Mouse (Mus musculus) ES-Bruce4 (cell line): Measurements from ENCODE around the gene Nedd4. TPM values are rescaled to one million over a fixed set of nuclear protein-coding genes. Genes with fewer than 3 reads are reported as not detected.

Experiments
- H3K27ac ChIP-seq: 2 replicates; pipeline ENCODE4 v1.5.1; 2012; ENCODE audit warnings: low read length, inconsistent platforms; ENCODE audit not compliant: insufficient read depth
- H3K27me3 ChIP-seq: 2 replicates; pipeline ENCODE4 v1.6.1; 2012; ENCODE audit warnings: mild to moderate bottlenecking, low read length, inconsistent platforms; ENCODE audit not compliant: control insufficient read depth, poor library complexity, insufficient read depth, severe bottlenecking
- H3K36me3 ChIP-seq: 2 replicates; pipeline ENCODE4 v1.6.1; 2012; ENCODE audit warnings: inconsistent platforms, mild to moderate bottlenecking, low read length, moderate library complexity; ENCODE audit not compliant: control insufficient read depth, poor library complexity, insufficient read depth, severe bottlenecking
- H3K4me1 ChIP-seq: one replicate; pipeline ENCODE4 v1.8.1; 2011; ENCODE audit warnings: low read length; ENCODE audit not compliant: control insufficient read depth, insufficient read depth
- H3K4me3 ChIP-seq: 2 replicates; pipeline ENCODE4 v1.5.1; 2011; ENCODE audit warnings: low read depth, mild to moderate bottlenecking, low read length
- H3K9ac ChIP-seq: 2 replicates; pipeline ENCODE4 v1.6.1; 2012; ENCODE audit warnings: low read depth, mild to moderate bottlenecking, inconsistent platforms; ENCODE audit not compliant: poor library complexity, severe bottlenecking
- H3K9me3 ChIP-seq: replicated peaks from 2 replicates; pipeline ENCODE4 v1.6.1; 2012; ENCODE audit warnings: mild to moderate bottlenecking, low read length, inconsistent platforms; ENCODE audit not compliant: control insufficient read depth, poor library complexity, insufficient read depth, severe bottlenecking
- CTCF ChIP-seq: IDR thresholded peaks from one replicate; pipeline ENCODE4 v1.8.1; 2011; ENCODE audit warnings: low read depth, low read length
- EP300 ChIP-seq: IDR thresholded peaks from 2 replicates; pipeline ENCODE4 v1.6.1; 2011; ENCODE audit warnings: low read depth, low read length; ENCODE audit not compliant: insufficient read depth
- POLR2A ChIP-seq: IDR thresholded peaks from one replicate; pipeline ENCODE4 v1.8.1; 2011; ENCODE audit warnings: low read length; ENCODE audit not compliant: insufficient read depth
- polyA plus RNA-seq: library from polyadenylated mRNA; stranded (reverse); fragments of >200 nt; gene quantifications from 2 replicates; pipeline ENCODE4 v1.2.4, GENCODE M21; 2011; ENCODE audit warnings: low read depth; ENCODE audit not compliant: missing spikeins, insufficient read depth, insufficient read length

Gene Nedd4
- polyA plus RNA-seq, 1 experiment: 1,184 TPM

DNA sequence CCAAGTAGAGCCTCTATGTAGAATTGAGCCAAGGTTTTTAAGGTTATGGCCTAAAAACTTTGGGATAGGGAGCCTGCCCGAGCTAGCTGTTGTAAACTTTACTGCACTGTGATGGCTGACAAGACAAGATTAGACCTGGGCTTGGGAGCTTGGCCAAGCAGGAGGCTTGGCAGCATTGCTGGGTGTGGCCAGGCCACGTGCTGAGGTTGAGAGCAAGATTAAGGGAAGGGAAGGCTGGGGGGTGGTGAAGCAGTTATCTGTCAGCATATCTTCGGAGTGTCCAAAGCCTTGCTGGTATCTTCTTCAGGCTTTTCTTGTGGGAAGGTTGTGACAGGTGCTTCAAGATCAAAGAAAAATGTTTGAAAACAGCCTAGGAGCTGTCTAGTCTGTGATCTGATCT is 37.6 kb downstream of the Nedd4 start:
- peaks cover 83% of the 10 kb centered on the region for H3K36me3 ChIP-seq
- H3K9ac ChIP-seq: no peak overlapping the region
- no peak overlapping the region for H3K4me3 ChIP-seq
- no peaks in the 10 kb centered on the region for H3K27me3 ChIP-seq
- no peaks in the 10 kb centered on the region for H3K9me3 ChIP-seq
- no peak overlapping the region for H3K27ac ChIP-seq
- H3K4me1 ChIP-seq: no peaks in the 10 kb centered on the region
- TF ChIP-seq CTCF (no peak), POLR2A (no peak), EP300 (no peak)

DNA sequence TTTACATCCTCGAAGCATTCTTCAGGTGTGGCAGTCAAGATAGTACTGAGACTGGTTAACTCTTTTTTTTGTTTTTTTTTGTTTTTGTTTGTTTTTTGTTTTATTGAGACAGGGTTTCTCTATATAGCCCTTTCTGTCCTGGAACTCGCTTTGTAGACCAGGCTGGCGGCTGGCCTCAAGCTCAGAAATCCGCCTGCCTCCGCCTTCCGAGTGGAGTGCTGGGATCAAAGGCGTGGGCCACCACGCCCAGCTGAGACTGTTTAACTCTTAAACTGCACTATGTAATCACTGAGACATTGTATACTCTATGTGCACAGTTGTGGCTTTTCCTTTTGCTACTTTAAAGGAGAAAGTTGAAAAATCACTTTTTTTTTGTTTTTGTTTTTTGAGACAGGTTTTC is 39.3 kb downstream of the Nedd4 start:
- H3K36me3 ChIP-seq: peaks cover 86% of the 10 kb centered on the region
- no peak for TF ChIP-seq POLR2A
- no peak for TF ChIP-seq CTCF
- no peaks in the 10 kb centered on the region for H3K4me1 ChIP-seq
- H3K27me3 ChIP-seq: no peaks in the 10 kb centered on the region
- H3K9me3 ChIP-seq: no peaks in the 10 kb centered on the region
- H3K9ac ChIP-seq: no peak overlapping the region
- H3K4me3 ChIP-seq: no peak overlapping the region
- no peak overlapping the region for H3K27ac ChIP-seq

GRCm38 (mm10) chr9:72702075-72702474 is 39.9 kb downstream of the Nedd4 start:
- no peaks in the 10 kb centered on the region for H3K4me1 ChIP-seq
- H3K9me3 ChIP-seq: no peaks in the 10 kb centered on the region
- no peak overlapping the region for H3K9ac ChIP-seq
- H3K36me3 ChIP-seq: peaks cover 84% of the 10 kb centered on the region
- TF ChIP-seq CTCF (no peak), EP300 (no peak), POLR2A (no peak)
- H3K27me3 ChIP-seq: no peaks in the 10 kb centered on the region
- H3K4me3 ChIP-seq: no peak overlapping the region
- no peak overlapping the region for H3K27ac ChIP-seq

GRCm38 (mm10) chr9:72703142-72703541 is 41.0 kb downstream of the Nedd4 start:
- Histone ChIP-seq H3K9ac (no peak overlapping the region), H3K9me3 (no peaks in the 10 kb centered on the region), H3K4me1 (no peaks in the 10 kb centered on the region), H3K4me3 (no peak overlapping the region), H3K27ac (no peak overlapping the region), H3K27me3 (no peaks in the 10 kb centered on the region), H3K36me3 (peaks cover 83% of the 10 kb centered on the region)
- TF ChIP-seq CTCF: no peak
- TF ChIP-seq EP300: no peak
- no peak for TF ChIP-seq POLR2A

DNA sequence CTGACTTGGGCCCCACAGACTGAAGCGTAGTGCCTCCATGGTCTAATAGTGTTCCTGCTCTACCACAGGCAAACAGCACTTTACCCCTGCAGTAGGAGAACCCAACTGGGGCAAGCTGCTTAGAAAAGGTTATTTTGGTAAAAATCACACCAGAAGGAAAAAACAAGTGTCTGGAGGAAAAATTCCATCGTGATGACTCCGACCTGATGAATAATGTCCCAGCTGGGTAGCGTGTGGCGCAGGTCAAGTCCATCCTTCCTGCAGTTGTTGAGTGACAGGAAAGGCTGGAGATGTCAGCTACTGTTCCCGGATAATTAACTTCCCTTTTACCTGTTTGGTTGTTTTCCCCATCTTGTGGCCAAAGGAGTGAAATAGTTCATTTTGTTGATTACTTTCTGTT is 41.6 kb downstream of the Nedd4 start:
- H3K36me3 ChIP-seq: peaks cover 81% of the 10 kb centered on the region
- H3K9me3 ChIP-seq: no peaks in the 10 kb centered on the region
- no peaks in the 10 kb centered on the region for H3K4me1 ChIP-seq
- H3K27ac ChIP-seq: no peak overlapping the region
- H3K9ac ChIP-seq: no peak overlapping the region
- no peaks in the 10 kb centered on the region for H3K27me3 ChIP-seq
- H3K4me3 ChIP-seq: no peak overlapping the region
- TF ChIP-seq CTCF (no peak), EP300 (no peak), POLR2A (no peak)

DNA sequence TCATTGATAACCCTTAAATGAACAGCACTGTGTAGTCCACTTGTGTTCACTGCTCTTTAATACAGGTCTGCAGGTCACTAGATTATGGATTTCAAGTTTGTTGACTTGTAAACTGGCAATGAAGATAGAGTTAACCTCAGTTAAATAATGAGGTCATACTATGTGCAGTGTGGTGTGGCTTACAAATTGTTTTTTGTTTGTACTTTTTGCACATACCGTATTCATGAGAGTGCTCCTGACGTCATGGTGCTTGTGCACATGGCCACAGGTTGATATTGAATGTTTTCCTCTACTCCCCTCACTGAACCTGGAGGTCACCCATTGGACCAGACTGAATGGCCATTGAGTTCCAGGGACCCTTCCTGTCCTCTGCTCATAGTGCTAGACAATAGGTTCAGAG is 43.1 kb downstream of the Nedd4 start:
- Histone ChIP-seq H3K9me3 (no peaks in the 10 kb centered on the region), H3K36me3 (peaks cover 82% of the 10 kb centered on the region), H3K27ac (no peak overlapping the region), H3K4me1 (no peaks in the 10 kb centered on the region), H3K9ac (no peak overlapping the region), H3K27me3 (no peaks in the 10 kb centered on the region), H3K4me3 (no peak overlapping the region)
- no peak for TF ChIP-seq CTCF
- TF ChIP-seq POLR2A: no peak
- no peak for TF ChIP-seq EP300

DNA sequence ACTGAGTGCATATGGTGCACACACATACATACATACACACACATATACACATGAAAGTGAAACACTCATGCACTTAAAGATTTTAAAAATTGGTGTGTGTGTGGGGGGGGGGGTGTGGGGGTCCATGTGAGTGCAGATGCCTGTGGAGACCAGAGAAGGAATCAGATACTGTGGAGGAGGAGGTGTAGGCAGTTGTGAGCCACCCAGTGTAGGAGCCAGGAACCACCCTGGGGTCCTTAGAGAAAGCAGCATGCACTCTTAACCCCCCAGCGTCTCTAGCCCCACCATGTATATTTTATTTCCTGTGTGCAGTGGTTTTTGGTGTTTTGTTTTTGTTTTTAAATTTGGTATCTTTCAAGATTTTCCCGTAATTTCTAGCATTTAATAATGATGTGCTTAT is 45.9 kb downstream of the Nedd4 start:
- no peak for TF ChIP-seq POLR2A
- TF ChIP-seq EP300: no peak
- no peak for TF ChIP-seq CTCF
- no peaks in the 10 kb centered on the region for H3K27me3 ChIP-seq
- H3K4me1 ChIP-seq: no peaks in the 10 kb centered on the region
- H3K9ac ChIP-seq: no peak overlapping the region
- H3K27ac ChIP-seq: no peak overlapping the region
- H3K4me3 ChIP-seq: no peak overlapping the region
- H3K9me3 ChIP-seq: no peaks in the 10 kb centered on the region
- H3K36me3 ChIP-seq: peaks cover 79% of the 10 kb centered on the region
